Mouse (Mus musculus) limb, embryonic 12.5 days (tissue): ENCODE measurements around the gene Defb26. TPM values are rescaled to one million over a fixed set of nuclear protein-coding genes. Genes with fewer than 3 reads are reported as not detected.
A peak's percentile ranks its signal among the peaks of the same experiment; 100 is the strongest.

ENCODE experiments used
- ATAC-seq: fragments of 200-750 bp; cut with Nextera tagmentation; 2 replicates; pipeline ENCODE4 v1.8.0; 2017; ENCODE audit warnings: low read depth, moderate TSS enrichment; ENCODE audit not compliant: insufficient number of reproducible peaks, insufficient read depth, low FRiP score, low TSS enrichment
- H3K27ac ChIP-seq: fragments of 300-500 bp; sonication (generic); 2 replicates; pipeline ENCODE4 v1.5.1; 2016; ENCODE audit warnings: mild to moderate bottlenecking, moderate library complexity
- H3K27me3 ChIP-seq: fragments of 300-500 bp; sonication (generic); 2 replicates; pipeline ENCODE4 v1.6.1; 2016; ENCODE audit warnings: mild to moderate bottlenecking, moderate library complexity
- H3K36me3 ChIP-seq: fragments of 300-500 bp; sonication (generic); 2 replicates; pipeline ENCODE4 v1.6.1; 2016; ENCODE audit warnings: mild to moderate bottlenecking, moderate library complexity
- H3K4me1 ChIP-seq: fragments of 300-500 bp; sonication (generic); replicated peaks from 2 replicates; pipeline ENCODE4 v1.6.1; 2016
- H3K4me2 ChIP-seq: fragments of 300-500 bp; sonication (generic); 2 replicates; pipeline ENCODE4 v1.6.1; 2016; ENCODE audit warnings: mild to moderate bottlenecking, moderate library complexity
- H3K4me3 ChIP-seq: fragments of 300-500 bp; sonication (generic); replicated peaks from 2 replicates; pipeline ENCODE4 v1.5.1; 2016; ENCODE audit warnings: mild to moderate bottlenecking
- H3K9ac ChIP-seq: fragments of 300-500 bp; sonication (generic); replicated peaks from 2 replicates; pipeline ENCODE4 v1.6.1; 2016; ENCODE audit warnings: mild to moderate bottlenecking, moderate library complexity
- H3K9me3 ChIP-seq: fragments of 300-500 bp; sonication (generic); 2 replicates; pipeline ENCODE4 v1.6.1; 2016; ENCODE audit warnings: mild to moderate bottlenecking, moderate library complexity
- WGBS: fragments of 180-500 bp; shearing (Covaris S2); methylation state at CpG from one replicate; pipeline ENCODE4 v1.1.7; 2016; 5-methylcytosine and 5-hydroxymethylcytosine counted together
- polyA plus RNA-seq: library from polyadenylated mRNA; unstranded; fragments of >200 nt; fragmentation: Nextera tagmentation; extraction: Ambion mirVana; gene quantifications from 2 replicates; pipeline ENCODE4 v1.2.1, GENCODE M21; 2016

The Defb26 gene
- not detected in 2 replicates for polyA plus RNA-seq

DNA sequence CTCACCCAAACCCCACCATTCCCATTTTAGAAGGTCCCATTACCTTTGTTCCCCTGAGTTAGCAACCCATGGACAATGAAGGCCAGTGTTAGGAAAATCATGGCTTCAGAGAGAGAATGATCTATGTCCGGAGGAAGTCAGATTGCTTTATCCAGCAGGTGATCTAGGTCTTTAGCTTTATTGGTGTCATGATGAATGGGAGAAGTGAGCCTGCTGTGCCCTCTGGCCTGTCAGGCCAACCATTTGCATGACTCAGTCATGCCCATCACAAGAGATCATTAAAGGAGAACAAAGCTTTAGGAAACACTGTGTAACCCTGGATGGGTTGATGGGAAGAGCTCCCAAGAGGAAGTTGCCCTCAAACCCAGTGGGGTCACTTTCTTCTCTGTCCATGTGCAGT, at the start of gene Defb26:
TSS of gene Defb26 (minus strand) at position 101 of the 400 bp plus-strand sequence.
- ATAC-seq = no peak
- 88% methylated on average over 1 of the region's 1 CpGs for WGBS

DNA sequence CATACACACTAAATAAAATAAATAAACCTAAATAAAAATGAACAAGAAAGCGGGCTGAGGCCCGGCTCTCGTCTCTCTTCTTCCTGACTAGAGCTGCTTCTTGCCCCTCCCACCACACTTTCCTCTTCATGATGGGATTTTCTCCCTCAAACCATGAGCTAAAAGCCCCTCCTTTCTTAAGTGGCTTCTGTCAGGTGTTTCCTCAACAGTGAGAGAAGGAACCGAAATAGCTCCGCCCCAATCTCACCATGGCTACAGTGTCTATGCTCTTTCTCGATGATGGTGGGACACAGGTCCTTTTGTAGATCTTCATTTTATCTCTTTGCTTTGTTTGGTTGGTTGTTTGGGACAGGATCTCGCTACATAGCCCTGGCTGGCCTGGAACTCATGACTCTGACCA, 45.2 kb upstream of the Defb26 start:
- 83% methylated on average over 7 of the region's 7 CpGs for WGBS
- H3K9ac ChIP-seq = no peak overlapping the region
- H3K27ac ChIP-seq = no peak overlapping the region
- no peak overlapping the region for H3K4me3 ChIP-seq
- peaks cover 5% of the 10 kb centered on the region; the same call in 1 of the 2 replicates for H3K27me3 ChIP-seq
- H3K4me1 ChIP-seq = no peaks in the 10 kb centered on the region
- no peaks in the 10 kb centered on the region for H3K36me3 ChIP-seq
- ATAC-seq = no peak
- no peak overlapping the region for H3K4me2 ChIP-seq
- no peaks in the 10 kb centered on the region for H3K9me3 ChIP-seq

More for the DNA sequence above, at the start of gene Defb26:
- Histone ChIP-seq H3K27ac (no peak within 1 kb of the TSS), H3K36me3 (no peaks in the 10 kb centered on the region), H3K4me1 (no peaks in the 10 kb centered on the region), H3K4me2 (no peak within 1 kb of the TSS), H3K4me3 (no peak within 1 kb of the TSS), H3K9ac (no peak within 1 kb of the TSS), H3K27me3 (peaks cover 5% of the 10 kb centered on the region; the same call in 1 of the 2 replicates), H3K9me3 (no peaks in the 10 kb centered on the region)

DNA sequence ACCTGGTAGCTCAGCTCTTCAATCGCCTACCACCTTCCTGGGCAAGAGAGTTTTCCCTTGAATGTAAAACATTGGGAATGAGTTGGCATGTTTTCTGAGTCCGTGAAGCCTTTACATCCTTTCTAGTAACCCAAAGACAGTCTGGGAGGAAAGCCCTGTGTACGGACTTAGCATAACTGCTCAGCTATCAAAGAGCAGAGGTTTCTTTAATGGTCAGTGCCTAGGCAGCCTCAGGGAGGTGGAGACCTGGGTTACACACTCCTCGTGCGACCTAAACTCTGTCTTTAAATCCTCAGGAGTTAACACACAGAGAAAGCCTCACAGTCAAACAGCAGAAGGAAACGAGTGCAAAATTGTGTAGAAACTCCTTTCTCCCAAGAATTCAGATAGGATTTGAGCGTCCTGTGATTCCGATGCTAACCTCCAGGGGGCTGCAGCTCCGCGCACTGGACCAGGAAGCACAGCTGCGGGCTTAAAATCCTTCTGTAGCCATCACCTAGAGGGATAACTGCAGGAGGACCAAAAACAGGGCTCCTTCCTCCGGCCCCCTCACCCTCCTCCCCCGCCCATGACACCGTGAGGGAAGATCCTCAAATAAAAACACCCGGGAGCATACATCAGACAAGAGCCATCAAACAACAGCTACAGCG, 42.4 kb upstream of the Defb26 start:
- WGBS = 13% methylated on average over 16 of the region's 16 CpGs
- no peak overlapping the region for H3K9ac ChIP-seq
- no peak overlapping the region for H3K4me3 ChIP-seq
- H3K9me3 ChIP-seq = no peaks in the 10 kb centered on the region
- peak overlapping the region; percentile 35 for H3K4me2 ChIP-seq
- H3K27ac ChIP-seq = no peak overlapping the region
- peaks cover 5% of the 10 kb centered on the region; the same call in 1 of the 2 replicates for H3K27me3 ChIP-seq
- no peaks in the 10 kb centered on the region for H3K36me3 ChIP-seq
- no peak for ATAC-seq
- H3K4me1 ChIP-seq = no peaks in the 10 kb centered on the region

DNA sequence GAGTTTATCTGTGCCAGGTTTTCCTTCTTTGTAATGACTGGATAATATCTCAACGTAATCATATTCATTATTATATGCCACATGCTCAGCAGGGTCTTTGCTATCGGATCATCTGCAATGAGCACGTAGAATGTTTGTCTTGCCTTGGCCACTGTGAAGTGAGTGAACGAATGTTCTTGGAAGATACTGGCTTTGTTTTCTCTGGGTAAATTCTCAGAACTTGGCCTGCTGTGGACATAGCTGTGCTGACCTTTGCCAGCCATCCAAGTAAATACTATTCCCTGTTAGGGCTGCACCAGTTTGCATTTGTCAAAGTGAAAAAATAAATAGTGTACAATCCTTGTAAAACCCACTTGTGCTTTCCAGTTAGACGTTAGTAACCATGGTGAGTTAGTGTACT, 36.6 kb upstream of the Defb26 start:
- H3K9ac ChIP-seq = no peak overlapping the region

DNA sequence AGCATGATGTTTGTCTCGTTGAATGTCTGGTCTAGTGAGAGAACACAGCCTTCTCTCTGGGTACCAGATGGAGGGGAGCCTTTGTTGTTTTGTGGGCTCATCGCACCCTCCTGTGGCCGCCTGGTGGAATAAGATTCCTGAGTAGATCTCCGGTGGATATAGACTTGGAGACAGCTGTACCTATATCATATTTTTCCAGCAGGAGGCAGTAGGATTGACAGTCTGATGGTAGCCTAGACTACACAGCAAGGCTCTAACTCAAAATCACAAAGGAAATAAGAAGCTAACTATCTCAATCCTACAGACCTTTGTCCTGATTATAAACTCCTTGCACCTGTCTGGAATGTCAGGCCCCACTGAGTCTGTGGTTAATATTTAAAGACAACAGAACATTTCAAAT, 33.2 kb upstream of the Defb26 start:
- Histone ChIP-seq H3K4me1 (no peaks in the 10 kb centered on the region), H3K9me3 (peaks cover 5% of the 10 kb centered on the region), H3K4me3 (no peak overlapping the region), H3K4me2 (no peak overlapping the region), H3K9ac (no peak overlapping the region), H3K27me3 (no peaks in the 10 kb centered on the region), H3K36me3 (no peaks in the 10 kb centered on the region), H3K27ac (no peak overlapping the region)
- WGBS = 22% methylated on average over 4 of the region's 4 CpGs
- no peak for ATAC-seq

More for the DNA sequence above, 36.6 kb upstream of the Defb26 start:
- Histone ChIP-seq H3K27me3 (no peaks in the 10 kb centered on the region), H3K9me3 (no peaks in the 10 kb centered on the region), H3K27ac (no peak overlapping the region), H3K36me3 (no peaks in the 10 kb centered on the region), H3K4me2 (no peak overlapping the region), H3K4me1 (no peaks in the 10 kb centered on the region), H3K4me3 (no peak overlapping the region)
- 79% methylated on average over 5 of the region's 5 CpGs for WGBS
- ATAC-seq = no peak

DNA sequence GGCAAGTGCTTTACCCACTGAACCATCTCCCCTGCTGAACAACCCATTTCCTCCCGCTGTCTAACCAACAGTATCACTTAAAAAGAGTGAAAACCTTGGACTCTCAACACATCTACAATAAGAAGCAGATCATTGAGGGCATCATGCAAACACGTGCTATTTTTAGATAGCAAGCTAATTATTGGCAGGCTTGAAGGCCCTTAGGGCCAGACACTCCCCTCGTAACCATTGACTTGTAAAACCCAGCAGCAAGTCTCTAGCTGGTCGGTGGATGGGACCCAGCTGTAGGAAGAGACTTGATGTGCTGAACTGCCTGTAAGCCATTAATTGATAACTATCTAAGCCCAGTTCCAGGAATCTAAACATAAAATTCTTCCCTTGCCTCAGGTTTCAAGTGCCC, 32.0 kb upstream of the Defb26 start:
- no peak overlapping the region for H3K27ac ChIP-seq
- H3K9me3 ChIP-seq = peaks cover 5% of the 10 kb centered on the region
- 0 out of 2 replicates have a peak, but pooled peaks cover 2% of the 10 kb centered on the region for H3K4me1 ChIP-seq
- ATAC-seq = no peak
- no peaks in the 10 kb centered on the region for H3K27me3 ChIP-seq
- H3K36me3 ChIP-seq = no peaks in the 10 kb centered on the region
- 49% methylated on average over 4 of the region's 4 CpGs for WGBS
- no peak overlapping the region for H3K9ac ChIP-seq
- no peak overlapping the region for H3K4me2 ChIP-seq
- no peak overlapping the region for H3K4me3 ChIP-seq

DNA sequence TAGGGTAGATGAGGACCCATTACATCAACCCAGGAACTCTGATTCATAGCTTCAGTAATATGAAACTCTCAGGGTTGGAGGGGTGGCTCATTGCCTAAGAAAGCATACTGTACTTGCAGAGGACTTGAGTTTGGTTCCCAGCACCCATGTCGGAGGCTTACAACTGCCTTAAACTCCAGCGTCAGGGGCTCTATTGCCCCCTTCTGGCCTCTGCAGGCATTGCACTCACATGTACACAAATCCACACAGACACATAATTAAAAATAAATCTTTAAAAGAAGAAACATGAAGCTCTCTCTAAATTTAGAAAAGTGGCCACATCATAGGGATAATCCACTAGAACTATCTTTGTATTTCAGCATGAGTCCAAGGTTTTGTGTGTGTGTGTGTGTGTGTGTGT, 31.4 kb upstream of the Defb26 start:
- Histone ChIP-seq H3K36me3 (no peaks in the 10 kb centered on the region), H3K27ac (no peak overlapping the region), H3K4me3 (no peak overlapping the region), H3K9ac (no peak overlapping the region), H3K9me3 (peaks cover 5% of the 10 kb centered on the region), H3K27me3 (no peaks in the 10 kb centered on the region), H3K4me1 (0 out of 2 replicates have a peak, but pooled peaks cover 2% of the 10 kb centered on the region), H3K4me2 (no peak overlapping the region)
- 72% methylated on average over 2 of the region's 2 CpGs for WGBS
- no peak for ATAC-seq

DNA sequence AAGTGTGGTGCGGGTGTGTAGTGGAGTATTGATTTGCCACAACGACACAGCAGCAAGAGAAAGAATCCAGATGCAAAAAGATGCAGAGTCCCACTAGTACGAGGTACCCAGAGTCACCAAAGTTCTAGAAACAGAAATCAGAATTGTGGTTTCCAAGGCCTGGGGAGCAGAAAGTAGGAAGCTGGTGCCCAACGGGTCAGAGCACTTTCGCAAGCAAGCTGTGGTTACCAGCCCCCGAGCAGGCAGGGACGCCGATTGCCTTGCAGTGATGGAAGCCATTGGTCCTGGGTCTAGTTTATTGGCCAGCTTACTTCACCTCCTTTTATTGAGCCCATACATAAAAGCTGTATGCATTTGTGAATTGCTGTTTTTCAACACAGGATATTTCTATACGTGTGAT, 30.5 kb upstream of the Defb26 start:
- H3K4me1 ChIP-seq = 0 out of 2 replicates have a peak, but pooled peaks cover 2% of the 10 kb centered on the region
- no peak overlapping the region for H3K9ac ChIP-seq
- H3K4me2 ChIP-seq = no peak overlapping the region
- peaks cover 5% of the 10 kb centered on the region for H3K9me3 ChIP-seq
- 80% methylated on average over 9 of the region's 9 CpGs for WGBS
- H3K27ac ChIP-seq = no peak overlapping the region
- H3K36me3 ChIP-seq = no peaks in the 10 kb centered on the region
- H3K4me3 ChIP-seq = no peak overlapping the region
- no peak for ATAC-seq
- H3K27me3 ChIP-seq = no peaks in the 10 kb centered on the region

DNA sequence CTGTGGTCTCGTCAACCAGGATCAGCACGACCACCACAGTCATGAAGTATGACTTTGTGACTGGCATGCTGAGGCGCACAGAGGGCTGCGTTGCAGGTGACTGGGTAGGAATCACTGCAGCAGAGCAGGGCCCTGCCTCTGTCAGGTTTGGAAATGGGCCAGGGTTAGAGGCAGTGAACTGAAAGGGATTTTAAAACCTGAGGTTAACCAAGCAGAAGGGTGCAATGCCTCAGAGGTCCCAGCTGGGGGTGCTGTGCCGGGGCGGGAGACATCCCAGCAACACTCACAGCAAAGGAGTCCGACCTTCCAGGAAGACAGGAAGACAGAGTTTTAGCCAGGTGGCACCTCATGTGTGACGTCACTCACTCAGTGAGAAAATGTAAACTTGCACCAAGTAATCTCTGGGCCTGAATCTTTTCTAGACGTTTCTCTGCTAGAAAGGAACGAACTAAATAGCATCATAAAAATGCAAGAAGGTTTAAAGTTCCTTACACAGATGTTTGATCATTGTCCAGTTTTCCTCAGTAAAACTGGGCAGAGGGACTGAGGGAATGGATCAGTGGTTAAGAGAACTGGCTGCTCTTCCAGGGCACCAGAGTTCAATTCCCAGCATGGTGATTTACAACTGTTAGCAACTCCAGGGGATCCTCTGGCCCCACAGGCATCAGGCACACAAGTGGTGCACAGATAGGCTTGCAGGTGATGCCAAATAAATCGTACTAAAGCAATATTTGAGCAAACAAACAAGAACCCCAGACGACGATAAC, 28.6 kb upstream of the Defb26 start, which contains the start of gene Defb29:
TSS of gene Defb29 (minus strand) at position 155 of the 767 bp plus-strand sequence.
- ATAC-seq = no peak
- Histone ChIP-seq H3K4me3 (no peak within 1 kb of the TSS), H3K27ac (no peak within 1 kb of the TSS), H3K36me3 (no peaks in the 10 kb centered on the region), H3K9me3 (peaks cover 5% of the 10 kb centered on the region), H3K9ac (no peak within 1 kb of the TSS), H3K4me1 (0 out of 2 replicates have a peak, but pooled peaks cover 2% of the 10 kb centered on the region), H3K27me3 (no peaks in the 10 kb centered on the region), H3K4me2 (no peak within 1 kb of the TSS)
- WGBS = 56% methylated on average over 13 of the region's 13 CpGs

DNA sequence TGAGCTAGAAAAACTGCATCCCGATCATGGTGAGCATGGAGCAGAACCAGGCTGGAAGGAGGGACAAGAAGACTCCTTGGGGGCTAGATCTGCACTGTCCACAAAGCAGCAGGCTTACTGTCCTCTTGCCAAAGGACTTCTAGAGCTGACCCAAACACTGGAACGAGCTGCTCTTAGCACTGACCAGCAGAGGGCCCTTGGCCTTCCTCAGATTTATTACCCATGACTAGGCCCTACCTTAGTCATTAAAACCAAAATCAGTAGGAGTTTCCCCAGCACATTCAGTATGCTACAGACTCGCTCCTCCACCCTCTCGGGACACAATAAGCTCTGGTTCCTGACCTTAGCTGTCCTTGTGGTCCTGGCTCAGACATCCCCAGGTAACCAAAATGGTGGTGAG, 6.5 kb upstream of the Defb26 start, which contains the start of gene Defb28:
TSS of gene Defb28 (plus strand) at position 275 of the 400 bp plus-strand sequence.
- Histone ChIP-seq H3K27ac (no peak within 1 kb of the TSS), H3K4me3 (no peak within 1 kb of the TSS), H3K27me3 (no peaks in the 10 kb centered on the region), H3K9ac (no peak within 1 kb of the TSS), H3K4me1 (no peaks in the 10 kb centered on the region), H3K4me2 (no peak within 1 kb of the TSS), H3K36me3 (no peaks in the 10 kb centered on the region), H3K9me3 (no peaks in the 10 kb centered on the region)
- no peak for ATAC-seq
- WGBS = 65% methylated on average over 4 of the region's 4 CpGs

DNA sequence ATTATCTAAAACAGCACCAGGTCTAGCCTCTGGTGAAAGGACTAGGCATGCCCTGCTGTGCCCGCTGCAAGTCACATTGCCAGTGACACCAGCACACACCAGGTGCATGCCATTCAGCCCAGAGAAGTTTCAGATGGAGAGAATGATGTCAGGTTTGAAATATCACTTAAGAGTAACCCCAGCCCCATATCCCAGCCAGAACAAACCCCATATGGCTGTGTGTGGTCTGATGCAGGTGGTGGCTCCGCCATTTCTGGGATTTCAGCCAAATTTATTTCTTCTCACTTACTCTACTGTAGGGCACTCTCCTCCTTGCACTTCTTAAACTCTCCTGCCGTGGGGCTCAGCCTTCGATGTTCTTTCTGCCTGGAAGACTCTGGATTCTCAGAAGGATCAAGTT, 4.6 kb upstream of the Defb26 start:
- Histone ChIP-seq H3K4me1 (no peaks in the 10 kb centered on the region), H3K4me3 (no peak overlapping the region), H3K4me2 (no peak overlapping the region), H3K9ac (no peak overlapping the region), H3K36me3 (no peaks in the 10 kb centered on the region), H3K27ac (no peak overlapping the region), H3K9me3 (no peaks in the 10 kb centered on the region), H3K27me3 (peaks cover 2% of the 10 kb centered on the region; the same call in 1 of the 2 replicates)
- peak; percentile 31; the same call in 1 of the 2 replicates for ATAC-seq
- WGBS = 67% methylated on average over 4 of the region's 4 CpGs
